Comparison of ENCODE assay signal across 9 mouse cellular contexts in genomic region chr2:26585713-26586112, GRCm38 (mm10). TPM values are rescaled to one million over a fixed set of nuclear protein-coding genes. Genes with fewer than 3 reads are reported as not detected.
DNase-seq lines count a peak whose midpoint lies in the region; ATAC-seq and TF ChIP-seq lines count a peak whose summit lies in the region.
"Had no signal": no experiment of that assay in that cellular context is flagged by ENCODE, and none has a peak within 500 bp of the region (broad histone marks: within the 10 kb centered on the region; RNA-seq: fewer than 3 reads in every experiment).

No protein-coding gene starts in this region.

- peak overlapping the region; percentile 76 for H3K9ac ChIP-seq in embryonic facial prominence, embryonic 14.5 days (ENCODE audit: low read depth, low read length)
- no peak overlapping the region for H3K9ac ChIP-seq in hindbrain, embryonic 16.5 days (ENCODE audit: low read depth, low read length)
- H3K9ac ChIP-seq in midbrain, postnatal 0 days (replicated peaks; ENCODE audit: low read length, poor library complexity, severe bottlenecking): 0 out of 2 replicates have a peak overlapping the region, but pooled peaks have one; percentile 29

- peak overlapping the region; percentile 61 for H3K27ac ChIP-seq in embryonic facial prominence, embryonic 14.5 days (replicated peaks; ENCODE audit: low read depth, low read length)
- H3K27ac ChIP-seq in hindbrain, embryonic 16.5 days (ENCODE audit: low read depth, low read length): peak overlapping the region; percentile 37; the same call in 1 of the 2 replicates
- H3K27ac ChIP-seq in midbrain, postnatal 0 days (ENCODE audit: low read depth, low read length): no peak overlapping the region
- no peak overlapping the region for H3K27ac ChIP-seq in thymus, adult 2 months (ENCODE audit: control insufficient read depth, insufficient read depth, low read length)

- H3K9me3 ChIP-seq in embryonic facial prominence, embryonic 14.5 days (ENCODE audit: control insufficient read depth, low read length): no peaks in the 10 kb centered on the region
- H3K9me3 ChIP-seq in hindbrain, embryonic 16.5 days (ENCODE audit: control insufficient read depth, low read length): no peaks in the 10 kb centered on the region
- H3K9me3 ChIP-seq in midbrain, postnatal 0 days (ENCODE audit: low read length): no peaks in the 10 kb centered on the region

- peak; percentile 22; the same call in 1 of the 2 replicates for TF ChIP-seq CTCF in midbrain, postnatal 0 days (IDR thresholded peaks at IDR 0.05)
- no peak for TF ChIP-seq CTCF in thymus, adult 2 months (IDR thresholded peaks at IDR 0.05; ENCODE audit: borderline replicate concordance, control insufficient read depth, extremely low read depth, insufficient read depth, low read length, poor library complexity)

- DNase-seq in kidney, postnatal 10 days: peak; percentile 34
- no peak for DNase-seq in kidney, postnatal 36 days
- DNase-seq in embryonic facial prominence, embryonic 14.5 days (ENCODE audit: low spot score): no peak
- peak; percentile 26 for DNase-seq in midbrain, postnatal 0 days (ENCODE audit: low spot score)
- no peak for DNase-seq in retina, embryonic 14.5 days (ENCODE audit: low spot score)
- DNase-seq in thymus, adult 2 months: no peak
- no peak for DNase-seq in adrenal gland, postnatal 14 days
- DNase-seq: kidney, adult 9 months had no signal

- H3K4me2 ChIP-seq in embryonic facial prominence, embryonic 14.5 days (ENCODE audit: low read depth, low read length): no peak overlapping the region
- H3K4me2 ChIP-seq in hindbrain, embryonic 16.5 days (ENCODE audit: low read length): no peak overlapping the region
- H3K4me2 ChIP-seq in midbrain, postnatal 0 days (ENCODE audit: low read depth, low read length, poor library complexity, severe bottlenecking): no peak overlapping the region

- no peak for TF ChIP-seq POLR2A in thymus, adult 2 months (IDR thresholded peaks at IDR 0.05; ENCODE audit: control insufficient read depth, extremely low read depth, insufficient read depth, low read length, poor library complexity)

- no peak for ATAC-seq in embryonic facial prominence, embryonic 14.5 days (ENCODE audit: low read depth)
- no peak for ATAC-seq in hindbrain, embryonic 16.5 days
- 0 out of 2 replicates have a peak, but pooled peaks have one; percentile 14 for ATAC-seq in midbrain, postnatal 0 days (ENCODE audit: low FRiP score)

- 61% methylated on average over 5 of the region's 6 CpGs for WGBS in embryonic facial prominence, embryonic 14.5 days
- WGBS in hindbrain, embryonic 16.5 days: 66% methylated on average over 6 of the region's 6 CpGs
- 60% methylated on average over 6 of the region's 6 CpGs for WGBS in midbrain, postnatal 0 days
- 70% methylated on average over 6 of the region's 6 CpGs for WGBS in thymus, adult 2 months

- H3K4me1 ChIP-seq in embryonic facial prominence, embryonic 14.5 days (ENCODE audit: control insufficient read depth, insufficient read depth, low read length): no peaks in the 10 kb centered on the region
- peaks cover 6% of the 10 kb centered on the region; the same call in 1 of the 2 replicates for H3K4me1 ChIP-seq in hindbrain, embryonic 16.5 days (ENCODE audit: control insufficient read depth, insufficient read depth, low read depth, low read length)
- no peaks in the 10 kb centered on the region for H3K4me1 ChIP-seq in midbrain, postnatal 0 days (ENCODE audit: insufficient read depth, low read length)
- peaks cover 9% of the 10 kb centered on the region for H3K4me1 ChIP-seq in thymus, adult 2 months (replicated peaks; ENCODE audit: control insufficient read depth, insufficient read depth, low read length)

- no peaks in the 10 kb centered on the region for H3K36me3 ChIP-seq in embryonic facial prominence, embryonic 14.5 days (ENCODE audit: control insufficient read depth, insufficient read depth, low read length)
- no peaks in the 10 kb centered on the region for H3K36me3 ChIP-seq in hindbrain, embryonic 16.5 days (ENCODE audit: control insufficient read depth, insufficient read depth, low read length)
- no peaks in the 10 kb centered on the region for H3K36me3 ChIP-seq in midbrain, postnatal 0 days (ENCODE audit: insufficient read depth, low read length)
- H3K36me3 ChIP-seq in thymus, adult 2 months (ENCODE audit: control insufficient read depth, insufficient read depth, low read length): no peaks in the 10 kb centered on the region

- peak overlapping the region; percentile 65 for H3K4me3 ChIP-seq in embryonic facial prominence, embryonic 14.5 days (ENCODE audit: low read depth, low read length)
- peak overlapping the region; percentile 23 for H3K4me3 ChIP-seq in hindbrain, embryonic 16.5 days (ENCODE audit: low read length)
- H3K4me3 ChIP-seq in midbrain, postnatal 0 days (ENCODE audit: low read depth, low read length): peak overlapping the region; percentile 53; the same call in 1 of the 2 replicates
- no peak overlapping the region for H3K4me3 ChIP-seq in thymus, adult 2 months (ENCODE audit: control insufficient read depth, insufficient read depth, low read length)

- H3K27me3 ChIP-seq in embryonic facial prominence, embryonic 14.5 days (replicated peaks; ENCODE audit: control insufficient read depth, insufficient read depth, low read length): no peaks in the 10 kb centered on the region
- H3K27me3 ChIP-seq in hindbrain, embryonic 16.5 days (replicated peaks; ENCODE audit: control insufficient read depth, insufficient read depth, low read length): no peaks in the 10 kb centered on the region
- H3K27me3 ChIP-seq in midbrain, postnatal 0 days (ENCODE audit: insufficient read depth, low read length): no peaks in the 10 kb centered on the region
- no peaks in the 10 kb centered on the region for H3K27me3 ChIP-seq in thymus, adult 2 months (ENCODE audit: control insufficient read depth, insufficient read depth, low read length)

RNA-seq across cellular contexts. Expression of gene Gm20532, which starts 0.7 kb away (rescaled TPM):
- polyA plus RNA-seq in embryonic facial prominence, embryonic 14.5 days (2014; fragmentation: Nextera tagmentation; extraction: Ambion mirVana): not detected in 2 replicates
- not detected in 2 replicates for polyA plus RNA-seq in hindbrain, embryonic 16.5 days (2015; fragmentation: Nextera tagmentation; extraction: Ambion mirVana)
- total RNA-seq in midbrain, postnatal 0 days (2014; rRNA removed): not detected in 2 replicates
- polyA plus RNA-seq in midbrain, postnatal 0 days (2015; fragmentation: Nextera tagmentation; extraction: Ambion mirVana): 0.25 TPM in 1 of 2 replicates, not detected in the other
- not detected in 2 replicates for polyA plus RNA-seq in thymus, adult 2 months (2012; rRNA removed)
- not detected in 2 replicates for total RNA-seq in adrenal gland, postnatal 14 days (2021)

RNA-seq across cellular contexts. Expression of gene Egfl7, which starts 5.9 kb away (rescaled TPM):
- 110 and 119 TPM in 2 replicates for polyA plus RNA-seq in embryonic facial prominence, embryonic 14.5 days (2014; fragmentation: Nextera tagmentation; extraction: Ambion mirVana)
- 75.4 and 76.2 TPM in 2 replicates for polyA plus RNA-seq in hindbrain, embryonic 16.5 days (2015; fragmentation: Nextera tagmentation; extraction: Ambion mirVana)
- total RNA-seq in midbrain, postnatal 0 days (2014; rRNA removed): 69.9 and 83.0 TPM in 2 replicates
- polyA plus RNA-seq in midbrain, postnatal 0 days (2015; fragmentation: Nextera tagmentation; extraction: Ambion mirVana): 63.2 and 70.9 TPM in 2 replicates
- polyA plus RNA-seq in thymus, adult 2 months (2012; rRNA removed): 63.9 and 105 TPM in 2 replicates
- total RNA-seq in adrenal gland, postnatal 14 days (2021): 217 and 247 TPM in 2 replicates

RNA-seq across cellular contexts. Expression of gene Agpat2, which starts 18.5 kb away (rescaled TPM):
- polyA plus RNA-seq in embryonic facial prominence, embryonic 14.5 days (2014; fragmentation: Nextera tagmentation; extraction: Ambion mirVana): 25.1 and 26.7 TPM in 2 replicates
- polyA plus RNA-seq in hindbrain, embryonic 16.5 days (2015; fragmentation: Nextera tagmentation; extraction: Ambion mirVana): 6.2 and 7.2 TPM in 2 replicates
- total RNA-seq in midbrain, postnatal 0 days (2014; rRNA removed): 6.4 and 8.4 TPM in 2 replicates
- 5.0 and 6.3 TPM in 2 replicates for polyA plus RNA-seq in midbrain, postnatal 0 days (2015; fragmentation: Nextera tagmentation; extraction: Ambion mirVana)
- polyA plus RNA-seq in thymus, adult 2 months (2012; rRNA removed): 89.3 and 137 TPM in 2 replicates
- total RNA-seq in adrenal gland, postnatal 14 days (2021): 271 and 405 TPM in 2 replicates

RNA-seq across cellular contexts. Expression of gene Fam69b, which starts 42.5 kb away (rescaled TPM):
- polyA plus RNA-seq in embryonic facial prominence, embryonic 14.5 days (2014; fragmentation: Nextera tagmentation; extraction: Ambion mirVana): 31.1 and 40.1 TPM in 2 replicates
- 153 and 156 TPM in 2 replicates for polyA plus RNA-seq in hindbrain, embryonic 16.5 days (2015; fragmentation: Nextera tagmentation; extraction: Ambion mirVana)
- total RNA-seq in midbrain, postnatal 0 days (2014; rRNA removed): 237 and 261 TPM in 2 replicates
- 155 and 162 TPM in 2 replicates for polyA plus RNA-seq in midbrain, postnatal 0 days (2015; fragmentation: Nextera tagmentation; extraction: Ambion mirVana)
- polyA plus RNA-seq in thymus, adult 2 months (2012; rRNA removed): 14.8 and 15.6 TPM in 2 replicates
- 10.0 and 12.3 TPM in 2 replicates for total RNA-seq in adrenal gland, postnatal 14 days (2021)

Comparison
In these comparisons a context has a peak if more than half of its experiments do, and no peak if none do; other contexts are left out.
1. DNase-seq: peak in kidney, postnatal 10 days (single experiment) and midbrain, postnatal 0 days (single experiment); none in kidney, postnatal 36 days (0 of 2), embryonic facial prominence, embryonic 14.5 days (single experiment), retina, embryonic 14.5 days (single experiment), thymus, adult 2 months (single experiment) and adrenal gland, postnatal 14 days (single experiment).
2. H3K27ac ChIP-seq: peak in embryonic facial prominence, embryonic 14.5 days (single experiment) and hindbrain, embryonic 16.5 days (single experiment); none in midbrain, postnatal 0 days (single experiment) and thymus, adult 2 months (single experiment).